21 mouse cellular contexts compared by ENCODE assay signal in the genomic region with DNA sequence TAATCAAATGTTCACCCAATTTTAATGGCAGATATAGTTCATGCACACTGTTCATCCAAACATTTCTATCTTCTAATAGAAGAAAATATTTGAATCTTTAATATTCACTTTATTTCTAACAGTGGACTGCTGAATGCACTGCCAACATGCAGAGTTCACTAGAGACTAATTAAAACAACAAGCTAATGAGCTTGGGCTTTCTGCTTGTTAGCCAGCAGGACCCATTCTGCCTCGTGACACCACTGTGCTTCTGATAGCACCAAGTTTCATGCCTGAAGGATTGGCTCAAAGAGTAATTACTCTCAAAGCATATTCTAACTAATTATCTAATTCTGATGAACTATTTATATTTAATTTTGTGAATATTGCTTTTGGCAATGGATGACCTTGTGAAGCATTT.
DNase-seq lines count a peak whose midpoint lies in the region; ATAC-seq lines count a peak whose summit lies in the region.
"Had no signal": no experiment of that assay in that cellular context is flagged by ENCODE, and none has a peak within 500 bp of the region (broad histone marks: within the 10 kb centered on the region; RNA-seq: fewer than 3 reads in every experiment).

No protein-coding gene starts in this region.

- H3K4me3 ChIP-seq in forebrain, embryonic 11.5 days (ENCODE audit: low read depth, low read length): no peak overlapping the region
- H3K4me3 ChIP-seq in forebrain, embryonic 10.5 days: no peak overlapping the region
- no peak overlapping the region for H3K4me3 ChIP-seq in midbrain, embryonic 15.5 days
- no peak overlapping the region for H3K4me3 ChIP-seq in midbrain, embryonic 11.5 days (ENCODE audit: low read depth, low read length)
- H3K4me3 ChIP-seq in forebrain, embryonic 14.5 days (ENCODE audit: low read depth, low read length): no peak overlapping the region
- H3K4me3 ChIP-seq: embryonic facial prominence, embryonic 12.5 days; heart, embryonic 12.5 days; hindbrain, embryonic 10.5 days; hindbrain, embryonic 15.5 days had no signal

- DNase-seq in forebrain, embryonic 11.5 days (ENCODE audit: low spot score): no peak
- no peak for DNase-seq in forebrain, embryonic 10.5 days (ENCODE audit: extremely low spot score, low spot score)
- no peak for DNase-seq in midbrain, embryonic 11.5 days (ENCODE audit: low spot score, missing footprints)
- DNase-seq in forebrain, embryonic 14.5 days (ENCODE audit: low spot score): peak; percentile 42
- peak; percentile 10 for DNase-seq in retina, embryonic 14.5 days (ENCODE audit: low spot score)
- DNase-seq in left cerebral cortex, postnatal 10 days (ENCODE audit: extremely low spot score in 1 of 2, low spot score in 2 of 2): no peak
- no peak for DNase-seq in left cerebral cortex, postnatal 25 days (ENCODE audit: low spot score in 2 of 2)
- DNase-seq: adrenal gland, postnatal 14 days; cerebellum, adult 18-20 months; cerebellum, postnatal 14 days; embryo, embryonic 11 days; gastrocnemius, postnatal 14 days had no signal

- H3K27me3 ChIP-seq in forebrain, embryonic 11.5 days (ENCODE audit: control insufficient read depth, insufficient read depth, low read length): no peaks in the 10 kb centered on the region
- H3K27me3 ChIP-seq in forebrain, embryonic 10.5 days (ENCODE audit: poor library complexity, severe bottlenecking): no peaks in the 10 kb centered on the region
- H3K27me3 ChIP-seq in midbrain, embryonic 15.5 days (replicated peaks): no peaks in the 10 kb centered on the region
- no peaks in the 10 kb centered on the region for H3K27me3 ChIP-seq in midbrain, embryonic 11.5 days (ENCODE audit: control insufficient read depth, insufficient read depth, low read length)
- no peaks in the 10 kb centered on the region for H3K27me3 ChIP-seq in forebrain, embryonic 14.5 days (replicated peaks; ENCODE audit: control insufficient read depth, insufficient read depth, low read length)
- H3K27me3 ChIP-seq: embryonic facial prominence, embryonic 12.5 days; heart, embryonic 12.5 days; hindbrain, embryonic 15.5 days; Patski had no signal

- intact Hi-C loops in left cerebral cortex, postnatal 10 days (cut with DNase I): no loop called here
- intact Hi-C loops in left cerebral cortex, postnatal 25 days (cut with DNase I): no loop called here

- no peak overlapping the region for H3K9ac ChIP-seq in forebrain, embryonic 11.5 days (ENCODE audit: low read length)
- H3K9ac ChIP-seq in midbrain, embryonic 15.5 days: no peak overlapping the region
- no peak overlapping the region for H3K9ac ChIP-seq in midbrain, embryonic 11.5 days (ENCODE audit: low read length)
- H3K9ac ChIP-seq in forebrain, embryonic 14.5 days (ENCODE audit: low read length): no peak overlapping the region
- H3K9ac ChIP-seq: embryonic facial prominence, embryonic 12.5 days; heart, embryonic 12.5 days; hindbrain, embryonic 15.5 days had no signal

- no peak overlapping the region for H3K27ac ChIP-seq in forebrain, embryonic 11.5 days (ENCODE audit: low read depth, low read length)
- H3K27ac ChIP-seq in forebrain, embryonic 10.5 days: no peak overlapping the region
- no peak overlapping the region for H3K27ac ChIP-seq in midbrain, embryonic 15.5 days
- H3K27ac ChIP-seq in midbrain, embryonic 11.5 days (ENCODE audit: low read depth, low read length): no peak overlapping the region
- no peak overlapping the region for H3K27ac ChIP-seq in forebrain, embryonic 14.5 days (ENCODE audit: low read depth, low read length)
- H3K27ac ChIP-seq: embryonic facial prominence, embryonic 12.5 days; hindbrain, embryonic 10.5 days; hindbrain, embryonic 15.5 days had no signal

- H3K9me3 ChIP-seq in forebrain, embryonic 11.5 days (ENCODE audit: control insufficient read depth, low read length): no peaks in the 10 kb centered on the region
- H3K9me3 ChIP-seq in forebrain, embryonic 10.5 days: no peaks in the 10 kb centered on the region
- no peaks in the 10 kb centered on the region for H3K9me3 ChIP-seq in midbrain, embryonic 15.5 days
- H3K9me3 ChIP-seq in midbrain, embryonic 11.5 days (ENCODE audit: control insufficient read depth, low read length): no peaks in the 10 kb centered on the region
- H3K9me3 ChIP-seq in forebrain, embryonic 14.5 days (replicated peaks; ENCODE audit: control insufficient read depth, low read length): no peaks in the 10 kb centered on the region
- H3K9me3 ChIP-seq: embryonic facial prominence, embryonic 12.5 days; heart, embryonic 12.5 days; hindbrain, embryonic 10.5 days; hindbrain, embryonic 15.5 days had no signal

- no peak overlapping the region for H3K4me2 ChIP-seq in forebrain, embryonic 11.5 days (ENCODE audit: low read depth, low read length, severe bottlenecking)
- no peak overlapping the region for H3K4me2 ChIP-seq in midbrain, embryonic 15.5 days
- H3K4me2 ChIP-seq in midbrain, embryonic 11.5 days: no peak overlapping the region
- no peak overlapping the region for H3K4me2 ChIP-seq in forebrain, embryonic 14.5 days (ENCODE audit: low read length)
- H3K4me2 ChIP-seq: embryonic facial prominence, embryonic 12.5 days; heart, embryonic 12.5 days; hindbrain, embryonic 15.5 days had no signal

- WGBS in forebrain, embryonic 11.5 days: 39% methylated on average over 1 of the region's 1 CpGs
- 51% methylated on average over 1 of the region's 1 CpGs for WGBS in forebrain, embryonic 10.5 days
- WGBS in midbrain, embryonic 15.5 days: 39% methylated on average over 1 of the region's 1 CpGs
- 54% methylated on average over 1 of the region's 1 CpGs for WGBS in midbrain, embryonic 11.5 days
- WGBS in forebrain, embryonic 14.5 days: 15% methylated on average over 1 of the region's 1 CpGs

- no peaks in the 10 kb centered on the region for H3K4me1 ChIP-seq in forebrain, embryonic 11.5 days (replicated peaks; ENCODE audit: control insufficient read depth, insufficient read depth, low read length)
- no peaks in the 10 kb centered on the region for H3K4me1 ChIP-seq in forebrain, embryonic 10.5 days
- no peaks in the 10 kb centered on the region for H3K4me1 ChIP-seq in midbrain, embryonic 15.5 days
- no peaks in the 10 kb centered on the region for H3K4me1 ChIP-seq in midbrain, embryonic 11.5 days (ENCODE audit: control insufficient read depth, insufficient read depth, low read length)
- no peaks in the 10 kb centered on the region for H3K4me1 ChIP-seq in forebrain, embryonic 14.5 days (ENCODE audit: control insufficient read depth, insufficient read depth, low read length)
- H3K4me1 ChIP-seq: embryonic facial prominence, embryonic 12.5 days; heart, embryonic 12.5 days; hindbrain, embryonic 10.5 days; hindbrain, embryonic 15.5 days had no signal

- peak; percentile 76 for ATAC-seq in forebrain, embryonic 11.5 days (replicated peaks; ENCODE audit: low FRiP score)
- 0 out of 2 replicates have a peak, but pooled peaks have one; percentile 56 for ATAC-seq in midbrain, embryonic 15.5 days (replicated peaks)
- no peak for ATAC-seq in midbrain, embryonic 11.5 days (ENCODE audit: low FRiP score)
- no peak; the same call in 1 of the 2 replicates for ATAC-seq in forebrain, embryonic 14.5 days
- ATAC-seq: activated CD4-positive, CD25-positive, alpha-beta regulatory T cell, adult 4 months; inflammation-experienced regulatory T-cells, adult 6 months; intestine, postnatal 0 days; Patski had no signal

- H3K36me3 ChIP-seq in forebrain, embryonic 11.5 days (ENCODE audit: control insufficient read depth, insufficient read depth, low read length): no peaks in the 10 kb centered on the region
- H3K36me3 ChIP-seq in forebrain, embryonic 10.5 days (replicated peaks): no peaks in the 10 kb centered on the region
- H3K36me3 ChIP-seq in midbrain, embryonic 15.5 days (replicated peaks): no peaks in the 10 kb centered on the region
- no peaks in the 10 kb centered on the region for H3K36me3 ChIP-seq in midbrain, embryonic 11.5 days (ENCODE audit: control insufficient read depth, insufficient read depth, low read length)
- H3K36me3 ChIP-seq in forebrain, embryonic 14.5 days (ENCODE audit: control insufficient read depth, insufficient read depth, low read length): no peaks in the 10 kb centered on the region
- H3K36me3 ChIP-seq: embryonic facial prominence, embryonic 12.5 days; heart, embryonic 12.5 days; hindbrain, embryonic 10.5 days; hindbrain, embryonic 15.5 days had no signal

Comparison
In these comparisons a context has a peak if more than half of its experiments do, and no peak if none do; other contexts are left out.
1. ATAC-seq: peak in forebrain, embryonic 11.5 days (single experiment) and midbrain, embryonic 15.5 days (single experiment); none in midbrain, embryonic 11.5 days (single experiment) and forebrain, embryonic 14.5 days (single experiment).
2. DNase-seq: peak in forebrain, embryonic 14.5 days (single experiment) and retina, embryonic 14.5 days (single experiment); none in forebrain, embryonic 11.5 days (single experiment), forebrain, embryonic 10.5 days (single experiment), midbrain, embryonic 11.5 days (single experiment), left cerebral cortex, postnatal 10 days (0 of 2) and left cerebral cortex, postnatal 25 days (0 of 2).